Comparison of ENCODE assay signal across 16 mouse cellular contexts in genomic region chr15:6715237-6715636, GRCm38 (mm10). TPM values are rescaled to one million over a fixed set of nuclear protein-coding genes. Genes with fewer than 3 reads are reported as not detected.
DNase-seq lines count a peak whose midpoint lies in the region; ATAC-seq and TF ChIP-seq lines count a peak whose summit lies in the region.
"Had no signal": no experiment of that assay in that cellular context is flagged by ENCODE, and none has a peak within 500 bp of the region (broad histone marks: within the 10 kb centered on the region; RNA-seq: fewer than 3 reads in every experiment).

No protein-coding gene starts in this region.

- no peak for TF ChIP-seq EP300 in liver, postnatal 0 days (IDR thresholded peaks at IDR 0.05; ENCODE audit: low read depth)

- H3K27me3 ChIP-seq in heart, embryonic 15.5 days: no peaks in the 10 kb centered on the region
- H3K27me3 ChIP-seq in liver, postnatal 0 days (ENCODE audit: insufficient read depth, low read length): no peaks in the 10 kb centered on the region
- H3K27me3 ChIP-seq: hindbrain, embryonic 13.5 days; kidney, embryonic 15.5 days had no signal

- in situ Hi-C loops in ES-E14 (cut with MboI; ENCODE audit: low sequenced_read_pairs in 2 of 2, unreplicated experiment in 2 of 2): no loop called here

- peak overlapping the region; percentile 36 for H3K27ac ChIP-seq in heart, embryonic 15.5 days
- H3K27ac ChIP-seq in ES-E14 (ENCODE audit: insufficient read depth, low read depth, low read length, poor library complexity, severe bottlenecking): no peak overlapping the region
- peak overlapping the region; percentile 47; the same call in 1 of the 2 replicates for H3K27ac ChIP-seq in embryonic fibroblast, embryonic 13.5 days (ENCODE audit: insufficient read depth, low read length)
- peak overlapping the region; percentile 68 for H3K27ac ChIP-seq in liver, postnatal 0 days (ENCODE audit: low read depth)
- H3K27ac ChIP-seq: hindbrain, embryonic 13.5 days; kidney, embryonic 15.5 days; limb, embryonic 10.5 days; midbrain, embryonic 10.5 days had no signal

- no peaks in the 10 kb centered on the region for H3K9me3 ChIP-seq in heart, embryonic 15.5 days (replicated peaks)
- H3K9me3 ChIP-seq in ES-E14 (ENCODE audit: control insufficient read depth, insufficient read depth, low read depth, low read length): no peaks in the 10 kb centered on the region
- H3K9me3 ChIP-seq in liver, postnatal 0 days (ENCODE audit: low read length): no peaks in the 10 kb centered on the region
- H3K9me3 ChIP-seq: kidney, embryonic 15.5 days; limb, embryonic 10.5 days had no signal

- DNase-seq in heart, postnatal 14 days: no peak
- no peak for DNase-seq in ES-E14 (ENCODE audit: low read depth, low spot score)
- no peak for DNase-seq in liver, postnatal 0 days
- DNase-seq in adrenal gland, postnatal 4 days (ENCODE audit: low spot score in 2 of 2): no peak
- DNase-seq in adrenal gland, adult 8-10 months: no peak
- DNase-seq: adrenal gland, adult 2 months; cerebellum, postnatal 25 days; lung, adult 18-20 months; right cerebral cortex, postnatal 4 days had no signal

- peak overlapping the region; percentile 43 for H3K4me2 ChIP-seq in heart, embryonic 15.5 days
- peak overlapping the region; percentile 48 for H3K4me2 ChIP-seq in liver, postnatal 0 days (ENCODE audit: low read depth, low read length)
- H3K4me2 ChIP-seq: hindbrain, embryonic 13.5 days; kidney, embryonic 15.5 days had no signal

- intact Hi-C loops in heart, postnatal 14 days (cut with DNase I): no loop called here

- TF ChIP-seq POLR2A in embryonic fibroblast, embryonic 13.5 days (IDR thresholded peaks at IDR 0.05; ENCODE audit: low read depth, low read length): no peak

- H3K36me3 ChIP-seq in heart, embryonic 15.5 days: no peaks in the 10 kb centered on the region
- H3K36me3 ChIP-seq in ES-E14 (ENCODE audit: control insufficient read depth, insufficient read depth, low read length, poor library complexity, severe bottlenecking): no peaks in the 10 kb centered on the region
- H3K36me3 ChIP-seq in liver, postnatal 0 days (replicated peaks; ENCODE audit: insufficient read depth, low read length): no peaks in the 10 kb centered on the region; the same call in 1 of the 2 replicates
- H3K36me3 ChIP-seq: hindbrain, embryonic 13.5 days had no signal

- peak overlapping the region; percentile 12 for H3K4me3 ChIP-seq in heart, embryonic 15.5 days
- no peak overlapping the region for H3K4me3 ChIP-seq in ES-E14 (ENCODE audit: insufficient read depth in 1 of 2, low read depth in 1 of 2, low read length in 2 of 2, poor library complexity in 1 of 2, severe bottlenecking in 1 of 2)
- no peak overlapping the region for H3K4me3 ChIP-seq in embryonic fibroblast, embryonic 13.5 days (ENCODE audit: insufficient read depth, low read length)
- peak overlapping the region; percentile 9; the same call in 1 of the 2 replicates for H3K4me3 ChIP-seq in liver, postnatal 0 days (ENCODE audit: low read depth, low read length)
- H3K4me3 ChIP-seq: hindbrain, embryonic 13.5 days; kidney, embryonic 15.5 days; limb, embryonic 10.5 days; midbrain, embryonic 10.5 days had no signal

- WGBS in heart, embryonic 15.5 days: 42% methylated on average over 6 of the region's 6 CpGs
- 53% methylated on average over 6 of the region's 6 CpGs for WGBS in liver, postnatal 0 days (ENCODE audit: insufficient replicate concordance)

- peaks cover 43% of the 10 kb centered on the region for H3K4me1 ChIP-seq in heart, embryonic 15.5 days (replicated peaks)
- peaks cover 0 to 5% of the 10 kb centered on the region in 2 experiments; a peak in 2 of 4 replicates for H3K4me1 ChIP-seq in ES-E14 (ENCODE audit: control insufficient read depth in 2 of 2, insufficient read depth in 2 of 2, low read length in 2 of 2, poor library complexity in 1 of 2)
- peaks cover 23% of the 10 kb centered on the region for H3K4me1 ChIP-seq in embryonic fibroblast, embryonic 13.5 days (ENCODE audit: control insufficient read depth, insufficient read depth, low read length)
- H3K4me1 ChIP-seq in liver, postnatal 0 days (ENCODE audit: insufficient read depth): peaks cover 35% of the 10 kb centered on the region

- ATAC-seq in heart, embryonic 15.5 days (replicated peaks; ENCODE audit: insufficient number of reproducible peaks, insufficient read depth, low FRiP score, low read depth): no peak
- peak; percentile 41; the same call in 1 of the 2 replicates for ATAC-seq in liver, postnatal 0 days
- ATAC-seq: inflammation-experienced regulatory T-cells, adult 6 months had no signal

- no peak overlapping the region for H3K9ac ChIP-seq in heart, embryonic 15.5 days
- peak overlapping the region; percentile 55; the same call in 1 of the 2 replicates for H3K9ac ChIP-seq in ES-E14 (ENCODE audit: insufficient read depth, low read depth, low read length, poor library complexity, severe bottlenecking)
- peak overlapping the region; percentile 32; the same call in 1 of the 2 replicates for H3K9ac ChIP-seq in liver, postnatal 0 days (replicated peaks)
- H3K9ac ChIP-seq: hindbrain, embryonic 13.5 days; kidney, embryonic 15.5 days had no signal

- no peak for TF ChIP-seq CTCF in embryonic fibroblast, embryonic 13.5 days (IDR thresholded peaks at IDR 0.05; ENCODE audit: borderline replicate concordance, insufficient read depth, low read length)
- no peak for TF ChIP-seq CTCF in liver, postnatal 0 days (IDR thresholded peaks at IDR 0.05; ENCODE audit: low read depth)

TF ChIP-seq in ES-E14, 5 proteins besides CTCF, POLR2A, EP300 and RAD21:
- TF ChIP-seq ZNF384 (IDR thresholded peaks at IDR 0.05; ENCODE audit: low read depth, low read length) (no peak), ZC3H11A (IDR thresholded peaks at IDR 0.05; ENCODE audit: borderline replicate concordance, low read depth, low read length) (no peak), HCFC1 (IDR thresholded peaks at IDR 0.05; ENCODE audit: borderline replicate concordance, insufficient read depth, low read length) (no peak), MAFK (IDR thresholded peaks at IDR 0.05; ENCODE audit: insufficient read depth, low read depth, low read length) (no peak), CHD2 (IDR thresholded peaks at IDR 0.05; ENCODE audit: low read depth, low read length) (no peak)

RNA-seq across cellular contexts. Expression of gene Rictor, which starts 7.1 kb away (rescaled TPM):
- polyA plus RNA-seq in heart, embryonic 15.5 days (2015; fragmentation: Nextera tagmentation; extraction: Ambion mirVana): 28.1 and 29.7 TPM in 2 replicates
- total RNA-seq in heart, postnatal 14 days (2021): 10 to 100 TPM; 15.7 to 16.5 TPM
- 29.5 and 32.7 TPM in 2 replicates for total RNA-seq in ES-E14 (2012; rRNA removed)
- 46.7 and 66.7 TPM in 2 replicates for polyA plus RNA-seq in embryonic fibroblast, embryonic 13.5 days (2011; ENCODE audit: insufficient read length, low read depth, missing spikeins)
- polyA plus RNA-seq in liver, postnatal 0 days (2015; fragmentation: Nextera tagmentation; extraction: Ambion mirVana): 12.7 and 13.2 TPM in 2 replicates
- 10 to 100 TPM; 34.3 to 36.0 TPM for total RNA-seq in adrenal gland, postnatal 4 days (2021)
- 10 to 100 TPM; 24.4 to 40.5 (median 28.9) TPM for total RNA-seq in adrenal gland, adult 8-10 months (2022)

Comparison
In these comparisons a context has a peak if more than half of its experiments do, and no peak if none do; other contexts are left out.
1. H3K4me3 ChIP-seq: peak in heart, embryonic 15.5 days (single experiment) and liver, postnatal 0 days (single experiment); none in ES-E14 (0 of 2) and embryonic fibroblast, embryonic 13.5 days (single experiment).